Mouse (Mus musculus) brain, embryonic 14.5 days (tissue): Measurements from ENCODE around the gene Sdhb. TPM values are rescaled to one million over a fixed set of nuclear protein-coding genes. Genes with fewer than 3 reads are reported as not detected.
A peak's percentile ranks its signal among the peaks of the same experiment; 100 is the strongest.

Experiments used
- DNase-seq: peaks from one replicate; pipeline ENCODE4 v3.0.0-alpha.2; 2011; ENCODE audit warnings: low read depth
- CTCF ChIP-seq: fragments of 200-500 bp; IDR thresholded peaks from 2 replicates; pipeline ENCODE4 v1.5.1; 2012; ENCODE audit warnings: inconsistent platforms, mild to moderate bottlenecking, moderate library complexity, borderline replicate concordance; ENCODE audit not compliant: insufficient read depth, insufficient read length; ENCODE audit errors: extremely low read depth
- POLR2A ChIP-seq: fragments of 200-500 bp; IDR thresholded peaks from 2 replicates; pipeline ENCODE4 v1.6.1; 2012; ENCODE audit warnings: mild to moderate bottlenecking, inconsistent platforms, borderline replicate concordance; ENCODE audit not compliant: poor library complexity, insufficient read depth, insufficient read length, severe bottlenecking; ENCODE audit errors: extremely low read depth
- polyA plus RNA-seq: library from polyadenylated mRNA; depleted of rRNA; stranded (reverse); fragments of >200 nt; gene quantifications from 2 replicates; pipeline ENCODE4 v1.2.3, GENCODE M21; 2012

Gene Sdhb
- polyA plus RNA-seq, 1 experiment: 213 TPM

GRCm38 (mm10) chr4:140983442-140983841 is 22.4 kb downstream of the Sdhb start:
- DNase-seq: peak; percentile 44
- no peak for TF ChIP-seq CTCF
- TF ChIP-seq POLR2A: no peak

- TF ChIP-seq POLR2A (no peak), CTCF (no peak)
- no peak for DNase-seq
These were observed 23.5 kb downstream of the Sdhb start for GRCm38 (mm10) chr4:140984544-140984943.

GRCm38 (mm10) chr4:140986024-140986710 is 25.2 kb downstream of the Sdhb start:
- no peak for TF ChIP-seq CTCF
- no peak for TF ChIP-seq POLR2A
- DNase-seq: no peak

GRCm38 (mm10) chr4:140986711-140987395 is 25.9 kb downstream of the Sdhb start, which contains the start of gene Atp13a2:
TSS of gene Atp13a2 (plus strand) at chr4:140986873.
- peak; percentile 97 for DNase-seq
- no peak for TF ChIP-seq CTCF
- peak; percentile 90 for TF ChIP-seq POLR2A

- DNase-seq: peak; percentile 25
- no peak for TF ChIP-seq POLR2A
- no peak for TF ChIP-seq CTCF
These were observed 26.5 kb downstream of the Sdhb start for GRCm38 (mm10) chr4:140987476-140987875.

GRCm38 (mm10) chr4:140988706-140989290 is 27.8 kb downstream of the Sdhb start:
- DNase-seq: no peak
- TF ChIP-seq CTCF (no peak), POLR2A (no peak)

GRCm38 (mm10) chr4:140989447-140989846 is 28.4 kb downstream of the Sdhb start:
- DNase-seq: no peak
- TF ChIP-seq CTCF (no peak), POLR2A (no peak)

GRCm38 (mm10) chr4:140992215-140992614 is 31.2 kb downstream of the Sdhb start:
- no peak for DNase-seq
- no peak for TF ChIP-seq POLR2A
- no peak for TF ChIP-seq CTCF

- no peak for DNase-seq
- no peak for TF ChIP-seq CTCF
- no peak for TF ChIP-seq POLR2A
These were observed 32.8 kb downstream of the Sdhb start for GRCm38 (mm10) chr4:140993846-140994245.

- DNase-seq: no peak
These were observed 34.8 kb downstream of the Sdhb start for GRCm38 (mm10) chr4:140995811-140996210.

GRCm38 (mm10) chr4:140996812-140997211 is 35.8 kb downstream of the Sdhb start:
- DNase-seq: no peak
- TF ChIP-seq POLR2A (no peak), CTCF (no peak)

More at GRCm38 (mm10) chr4:140995811-140996210, 34.8 kb downstream of the Sdhb start:
- TF ChIP-seq POLR2A (no peak), CTCF (no peak)
